Mouse (Mus musculus) liver, embryonic 14.5 days (tissue): ENCODE results near the gene Vsig2. TPM values are rescaled to one million over a fixed set of nuclear protein-coding genes. Genes with fewer than 3 reads are reported as not detected.
A peak's percentile ranks its signal among the peaks of the same experiment; 100 is the strongest.

Source experiments
- ATAC-seq: fragments of 200-750 bp; cut with Nextera tagmentation; 2 replicates; pipeline ENCODE4 v1.8.0; 2017; ENCODE audit warnings: moderate number of reproducible peaks, mild to moderate bottlenecking, moderate library complexity; ENCODE audit not compliant: insufficient read depth
- DNase-seq, 3 experiments: peaks; one replicate each; pipeline ENCODE4 v3.0.0-alpha.2; 2012 to 2013; ENCODE audit warnings: low read depth in 3 of 3, low spot score in 3 of 3
- H3K27ac ChIP-seq: fragments of 300-500 bp; sonication (generic); 2 replicates; pipeline ENCODE4 v1.5.1; 2014; ENCODE audit warnings: moderate library complexity, mild to moderate bottlenecking, control low read depth, inconsistent platforms
- H3K27me3 ChIP-seq: fragments of 300-500 bp; sonication (generic); 2 replicates; pipeline ENCODE4 v1.6.1; 2014; ENCODE audit warnings: mild to moderate bottlenecking, low read length, moderate library complexity; ENCODE audit not compliant: control insufficient read depth, insufficient read depth
- H3K36me3 ChIP-seq: fragments of 300-500 bp; sonication (generic); replicated peaks from 2 replicates; pipeline ENCODE4 v1.6.1; 2014; ENCODE audit warnings: low read depth; ENCODE audit not compliant: control insufficient read depth, insufficient read depth
- H3K4me1 ChIP-seq, 2 experiments: fragments of 200-500 bp in 1 of 2; fragments of 300-500 bp in 1 of 2; sonication (generic) in 1 of 2; replicated peaks; 2 replicates each; pipeline ENCODE4 v1.6.1; 2012 to 2014; ENCODE audit warnings: antibody characterized with exemption in 1 of 2, inconsistent platforms in 1 of 2, low read length in 1 of 2; ENCODE audit not compliant: control insufficient read depth in 2 of 2, insufficient read depth in 2 of 2
- H3K4me2 ChIP-seq: fragments of 300-500 bp; sonication (generic); 2 replicates; pipeline ENCODE4 v1.6.1; 2014; ENCODE audit warnings: low read depth, mild to moderate bottlenecking, control low read depth, moderate library complexity
- H3K4me3 ChIP-seq, 2 experiments: fragments of 200-500 bp in 1 of 2; fragments of 300-500 bp in 1 of 2; sonication (generic) in 1 of 2; 2 replicates each; pipeline ENCODE4 v1.5.1; 2012 to 2014; ENCODE audit warnings: low read depth in 2 of 2, low read length in 2 of 2, mild to moderate bottlenecking in 2 of 2, control low read depth in 1 of 2, inconsistent platforms in 1 of 2, moderate library complexity in 1 of 2; ENCODE audit not compliant: insufficient read depth in 1 of 2
- H3K9ac ChIP-seq: fragments of 300-500 bp; sonication (generic); replicated peaks from 2 replicates; pipeline ENCODE4 v1.6.1; 2014; ENCODE audit warnings: mild to moderate bottlenecking, control low read depth, moderate library complexity
- H3K9me3 ChIP-seq: fragments of 300-500 bp; sonication (generic); 2 replicates; pipeline ENCODE4 v1.6.1; 2016; ENCODE audit warnings: low read length, mixed read lengths; ENCODE audit not compliant: control insufficient read depth
- CTCF ChIP-seq: IDR thresholded peaks from 2 replicates; pipeline ENCODE4 v1.5.1; 2016; ENCODE audit warnings: antibody characterized with exemption, low read depth, control low read depth
- EP300 ChIP-seq: IDR thresholded peaks from 2 replicates; pipeline ENCODE4 v1.6.1; 2016; ENCODE audit warnings: antibody characterized with exemption, low read depth
- WGBS: fragments of 180-500 bp; shearing (Covaris S2); extraction: QIAGEN DNeasy Blood & Tissue Kit; methylation state at CpG from one replicate; pipeline ENCODE4 v1.1.7; 2014; ENCODE audit not compliant: insufficient replicate concordance; 5-methylcytosine and 5-hydroxymethylcytosine counted together
- polyA plus RNA-seq, 2 experiments: library from polyadenylated mRNA; depleted of rRNA in 1 of 2; stranded (reverse) in 1 of 2; unstranded in 1 of 2; fragments of >200 nt; fragmentation: Nextera tagmentation in 1 of 2; extraction: Ambion mirVana in 1 of 2; gene quantifications; 2 replicates each; pipeline versions ENCODE4 v1.2.1 to v1.2.3; 2012 to 2014

Vsig2 gene
- polyA plus RNA-seq, 2 experiments: 0.36 to 0.70 TPM

DNA sequence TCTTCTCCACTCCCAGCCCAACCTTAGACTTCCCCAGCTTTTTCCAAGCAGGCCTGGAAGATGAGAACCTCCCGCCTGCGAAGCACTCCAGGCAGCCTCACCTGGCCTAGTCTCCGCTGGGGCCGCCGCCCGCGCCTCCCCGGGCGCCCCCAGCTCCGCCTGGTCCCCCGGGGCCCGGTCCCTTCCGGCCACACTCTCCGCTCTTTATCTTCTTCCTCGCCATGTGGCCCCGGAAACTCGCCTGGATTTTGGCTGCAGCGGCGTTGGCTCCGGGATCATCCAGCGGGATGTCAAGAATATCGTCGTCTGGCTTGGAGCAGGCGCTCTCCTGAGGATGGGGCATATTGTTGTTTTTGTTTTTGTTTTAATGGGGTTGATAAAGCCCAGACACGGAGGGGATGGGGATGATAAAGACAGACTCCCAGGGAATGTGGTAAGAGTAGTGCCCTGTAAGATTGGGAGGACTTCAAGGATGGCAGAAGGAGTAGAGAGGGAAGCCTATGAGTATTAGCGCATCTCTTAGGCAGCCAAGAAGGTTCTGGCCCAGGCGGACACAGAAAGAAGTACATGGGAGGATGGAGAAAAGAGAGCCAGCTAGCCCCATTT is 6.9 kb downstream of the Vsig2 start:
- ATAC-seq (no peak), DNase-seq (no peak)
- no peak overlapping the region for H3K4me2 ChIP-seq
- 64% methylated on average over 27 of the region's 27 CpGs for WGBS
- H3K4me1 ChIP-seq: peaks cover 0 to 3% of the 10 kb centered on the region in 2 experiments; a peak in 1 of 4 replicates
- H3K9me3 ChIP-seq: no peaks in the 10 kb centered on the region
- TF ChIP-seq CTCF (no peak), EP300 (no peak)
- no peaks in the 10 kb centered on the region for H3K36me3 ChIP-seq
- no peak overlapping the region for H3K27ac ChIP-seq
- peaks cover 7% of the 10 kb centered on the region for H3K27me3 ChIP-seq
- no peak overlapping the region for H3K9ac ChIP-seq
- H3K4me3 ChIP-seq: no peak overlapping the region

GRCm38 (mm10) chr9:37546889-37547288 is 7.8 kb downstream of the Vsig2 start:
- Histone ChIP-seq H3K4me3 (no peak overlapping the region), H3K36me3 (no peaks in the 10 kb centered on the region), H3K27ac (no peak overlapping the region), H3K9me3 (no peaks in the 10 kb centered on the region), H3K4me1 (peaks cover 0 to 7% of the 10 kb centered on the region in 2 experiments; a peak in 2 of 4 replicates), H3K27me3 (peaks cover 13% of the 10 kb centered on the region), H3K9ac (no peak overlapping the region), H3K4me2 (no peak overlapping the region)
- no peak for DNase-seq
- no peak for ATAC-seq
- WGBS: 52% methylated on average over 1 of the region's 1 CpGs
- TF ChIP-seq CTCF (peak; percentile 23), EP300 (no peak)

GRCm38 (mm10) chr9:37550435-37550834 is 11.4 kb downstream of the Vsig2 start:
- no peak overlapping the region for H3K9ac ChIP-seq
- H3K4me3 ChIP-seq: no peak overlapping the region
- H3K36me3 ChIP-seq: no peaks in the 10 kb centered on the region
- 45% methylated on average over 1 of the region's 1 CpGs for WGBS
- no peaks in the 10 kb centered on the region for H3K9me3 ChIP-seq
- H3K27me3 ChIP-seq: peaks cover 15% of the 10 kb centered on the region
- H3K27ac ChIP-seq: no peak overlapping the region
- ATAC-seq (no peak), DNase-seq (no peak)
- TF ChIP-seq CTCF: no peak
- TF ChIP-seq EP300: no peak
- H3K4me2 ChIP-seq: no peak overlapping the region
- H3K4me1 ChIP-seq: peaks cover 0 to 33% of the 10 kb centered on the region in 2 experiments; a peak in 2 of 4 replicates

DNA sequence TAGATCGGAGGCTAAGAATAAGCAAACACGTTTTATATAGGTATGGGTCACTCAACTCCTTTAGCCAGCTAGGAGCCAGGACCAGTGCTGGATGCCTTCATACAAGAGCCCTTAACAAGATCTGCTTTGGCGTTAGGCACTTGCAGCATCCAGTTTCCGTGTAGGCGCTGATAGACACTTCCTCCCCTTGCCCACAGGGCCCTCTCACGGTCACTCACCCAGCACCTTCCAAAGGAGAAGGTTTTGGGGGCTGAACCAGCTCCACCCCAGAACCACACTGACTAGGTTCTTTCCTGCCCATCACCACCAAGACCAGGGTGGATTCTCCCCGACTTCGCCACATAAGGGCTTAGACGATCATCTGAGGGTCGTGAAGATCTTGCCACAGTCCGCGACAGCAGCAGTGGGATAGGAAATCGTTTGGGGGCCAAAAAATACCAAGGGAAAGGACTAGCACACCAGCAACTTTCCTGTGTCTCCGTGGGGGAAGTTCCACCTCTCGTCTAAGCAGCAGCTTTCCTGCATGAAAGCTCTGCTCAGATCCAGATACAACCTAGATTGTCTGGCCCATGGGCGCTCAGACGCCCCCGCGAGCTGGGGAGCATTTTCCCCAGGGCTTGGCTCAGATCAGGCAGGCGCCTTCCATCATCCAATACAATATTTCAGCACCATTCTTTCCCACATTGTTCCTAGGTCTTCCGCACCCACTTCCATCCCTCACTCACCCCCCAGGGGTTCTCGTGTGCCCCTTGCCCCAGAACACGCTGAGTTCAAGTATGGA is 12.9 kb downstream of the Vsig2 start:
- Histone ChIP-seq H3K4me1 (peaks cover 0 to 37% of the 10 kb centered on the region in 2 experiments; a peak in 2 of 4 replicates), H3K9ac (peak overlapping the region; percentile 55), H3K9me3 (no peaks in the 10 kb centered on the region), H3K4me2 (peak overlapping the region; percentile 84), H3K27me3 (peaks cover 8% of the 10 kb centered on the region), H3K27ac (no peak overlapping the region), H3K4me3 (peak overlapping the region; percentile 44 to 51), H3K36me3 (no peaks in the 10 kb centered on the region)
- ATAC-seq (peak; percentile 8; the same call in 1 of the 2 replicates), DNase-seq (no peak)
- TF ChIP-seq EP300 (no peak), CTCF (no peak)
- 2% methylated on average over 23 of the region's 23 CpGs for WGBS
